Mouse (Mus musculus) MEL (cell line): ENCODE measurements around the gene Mapkbp1. TPM values are rescaled to one million over a fixed set of nuclear protein-coding genes. Genes with fewer than 3 reads are reported as not detected.

Experiments used
- DNase-seq: peaks from one replicate; pipeline ENCODE4 v3.0.0; 2011; ENCODE audit warnings: low read depth, low spot score
- H3K27ac ChIP-seq: 2 replicates; pipeline ENCODE4 v1.5.1; 2012; ENCODE audit warnings: low read depth, mild to moderate bottlenecking, control low read depth, low read length, moderate library complexity; ENCODE audit not compliant: control insufficient read depth
- H3K27me3 ChIP-seq, 2 experiments: fragments of 150-350 bp in 1 of 2; sonication (generic) in 1 of 2; 2 replicates each; pipeline ENCODE4 v1.6.1; 2012; ENCODE audit warnings: low read length in 2 of 2, mild to moderate bottlenecking in 2 of 2, improper control_type of control experiment in 1 of 2, moderate library complexity in 1 of 2; ENCODE audit not compliant: insufficient read depth in 2 of 2, control insufficient read depth in 1 of 2
- H3K36me3 ChIP-seq, 2 experiments: 2 replicates each; pipeline ENCODE4 v1.6.1; 2012 to 2014; ENCODE audit warnings: low read length in 2 of 2, improper control_type of control experiment in 1 of 2, inconsistent platforms in 1 of 2, mild to moderate bottlenecking in 1 of 2; ENCODE audit not compliant: insufficient read depth in 2 of 2, control insufficient read depth in 1 of 2
- H3K4me1 ChIP-seq, 2 experiments: fragments of 150-350 bp in 1 of 2; sonication (generic) in 1 of 2; 2 replicates each; pipeline ENCODE4 v1.6.1; 2012; ENCODE audit warnings: low read length in 2 of 2, improper control_type of control experiment in 1 of 2, mild to moderate bottlenecking in 1 of 2; ENCODE audit not compliant: insufficient read depth in 2 of 2, control insufficient read depth in 1 of 2
- H3K4me3 ChIP-seq, 2 experiments: fragments of 150-350 bp in 1 of 2; sonication (generic) in 1 of 2; 2 replicates each; pipeline ENCODE4 v1.5.1; 2012; ENCODE audit warnings: low read depth in 2 of 2, low read length in 2 of 2, mild to moderate bottlenecking in 2 of 2, moderate library complexity in 2 of 2, control low read depth in 1 of 2, improper control_type of control experiment in 1 of 2; ENCODE audit not compliant: control insufficient read depth in 1 of 2, insufficient read depth in 1 of 2
- H3K79me2 ChIP-seq: 2 replicates; pipeline ENCODE4 v1.6.1; 2012; ENCODE audit warnings: mild to moderate bottlenecking, low read length, moderate library complexity; ENCODE audit not compliant: control insufficient read depth, poor library complexity, insufficient read depth
- H3K9ac ChIP-seq: 2 replicates; pipeline ENCODE4 v1.6.1; 2012; ENCODE audit warnings: low read depth, mild to moderate bottlenecking, control low read depth, low read length, moderate library complexity; ENCODE audit not compliant: control insufficient read depth, poor library complexity, severe bottlenecking
- H3K9me3 ChIP-seq: fragments of 150-350 bp; sonication (generic); replicated peaks from 2 replicates; pipeline ENCODE4 v1.6.1; 2012; ENCODE audit warnings: mild to moderate bottlenecking, low read length, improper control_type of control experiment, moderate library complexity; ENCODE audit not compliant: insufficient read depth
- BHLHE40 ChIP-seq: IDR thresholded peaks from 2 replicates; pipeline ENCODE4 v1.6.1; 2012; ENCODE audit warnings: low read depth, mild to moderate bottlenecking, inconsistent platforms, low read length, improper control_type of control experiment, borderline replicate concordance
- CHD1 ChIP-seq: IDR thresholded peaks from 2 replicates; pipeline ENCODE4 v1.6.1; 2012; ENCODE audit warnings: low read depth, mild to moderate bottlenecking, inconsistent platforms, low read length, improper control_type of control experiment
- CHD2 ChIP-seq: IDR thresholded peaks from 2 replicates; pipeline ENCODE4 v1.6.1; 2011; ENCODE audit warnings: low read length, improper control_type of control experiment
- ETS1 ChIP-seq: IDR thresholded peaks from 2 replicates; pipeline ENCODE4 v1.6.1; 2012; ENCODE audit warnings: low read depth, mild to moderate bottlenecking, inconsistent platforms, low read length, improper control_type of control experiment, moderate library complexity
- GABPA ChIP-seq: IDR thresholded peaks from 2 replicates; pipeline ENCODE4 v1.6.1; 2012; ENCODE audit warnings: low read depth, mild to moderate bottlenecking, inconsistent platforms, low read length, improper control_type of control experiment, moderate library complexity
- GATA1 ChIP-seq: IDR thresholded peaks from 2 replicates; pipeline ENCODE4 v1.6.1; 2011; ENCODE audit warnings: low read depth, low read length, improper control_type of control experiment
- HCFC1 ChIP-seq: IDR thresholded peaks from 2 replicates; pipeline ENCODE4 v1.6.1; 2012; ENCODE audit warnings: low read depth, mild to moderate bottlenecking, inconsistent platforms, low read length, improper control_type of control experiment, moderate library complexity
- KAT2A ChIP-seq: conservative IDR thresholded peaks from 2 replicates; pipeline ENCODE4 v1.6.1; 2012; ENCODE audit warnings: low read depth, low read length, improper control_type of control experiment, inconsistent platforms
- MAX ChIP-seq: IDR thresholded peaks from 2 replicates; pipeline ENCODE4 v1.6.1; 2011; ENCODE audit warnings: low read length, improper control_type of control experiment
- MEF2A ChIP-seq: IDR thresholded peaks from 2 replicates; pipeline ENCODE4 v1.6.1; 2014; ENCODE audit warnings: low read depth, mild to moderate bottlenecking, inconsistent platforms, low read length, improper control_type of control experiment; ENCODE audit not compliant: poor library complexity, insufficient replicate concordance, severe bottlenecking; ENCODE audit errors: extremely low read depth
- MXI1 ChIP-seq: IDR thresholded peaks from 2 replicates; pipeline ENCODE4 v1.6.1; 2011; ENCODE audit warnings: mild to moderate bottlenecking, low read depth, low read length, improper control_type of control experiment
- MYB ChIP-seq: IDR thresholded peaks from 2 replicates; pipeline ENCODE4 v1.6.1; 2011; ENCODE audit warnings: mild to moderate bottlenecking, low read depth, low read length, improper control_type of control experiment
- NRF1 ChIP-seq: IDR thresholded peaks from 2 replicates; pipeline ENCODE4 v1.6.1; 2014; ENCODE audit warnings: low read depth, mild to moderate bottlenecking, inconsistent platforms, low read length, improper control_type of control experiment, moderate library complexity; ENCODE audit not compliant: poor library complexity, insufficient read depth, severe bottlenecking
- POLR2A ChIP-seq, 2 experiments: IDR thresholded peaks; 2 replicates each; pipeline ENCODE4 v1.6.1; 2011 to 2012; ENCODE audit warnings: low read length in 2 of 2, mild to moderate bottlenecking in 2 of 2, control low read depth in 1 of 2, improper control_type of control experiment in 1 of 2, low read depth in 1 of 2, moderate library complexity in 1 of 2; ENCODE audit not compliant: control insufficient read depth in 1 of 2, insufficient read depth in 1 of 2, poor library complexity in 1 of 2
- POLR2AphosphoS2 ChIP-seq: IDR thresholded peaks from 2 replicates; pipeline ENCODE4 v1.6.1; 2011; ENCODE audit warnings: low read length, improper control_type of control experiment
- RCOR1 ChIP-seq: IDR thresholded peaks from 2 replicates; pipeline ENCODE4 v1.6.1; 2012; ENCODE audit warnings: low read depth, mild to moderate bottlenecking, inconsistent platforms, low read length, improper control_type of control experiment
- SIN3A ChIP-seq: IDR thresholded peaks from 2 replicates; pipeline ENCODE4 v1.6.1; 2012; ENCODE audit warnings: low read length, improper control_type of control experiment, inconsistent platforms
- SMC3 ChIP-seq: IDR thresholded peaks from 2 replicates; pipeline ENCODE4 v1.6.1; 2011; ENCODE audit warnings: low read depth, low read length, improper control_type of control experiment
- TAL1 ChIP-seq: IDR thresholded peaks from 2 replicates; pipeline ENCODE4 v1.6.1; 2012; ENCODE audit warnings: mild to moderate bottlenecking, inconsistent platforms, low read length, moderate library complexity, mixed read lengths
- TCF12 ChIP-seq: IDR thresholded peaks from 2 replicates; pipeline ENCODE4 v1.6.1; 2014; ENCODE audit warnings: low read depth, mild to moderate bottlenecking, inconsistent platforms, low read length, improper control_type of control experiment, moderate library complexity
- UBTF ChIP-seq: IDR thresholded peaks from 2 replicates; pipeline ENCODE4 v1.6.1; 2012; ENCODE audit warnings: low read depth, mild to moderate bottlenecking, inconsistent platforms, low read length, improper control_type of control experiment, moderate library complexity, borderline replicate concordance; ENCODE audit not compliant: insufficient read depth
- USF1 ChIP-seq: IDR thresholded peaks from 2 replicates; pipeline ENCODE4 v1.6.1; 2014; ENCODE audit warnings: low read depth, mild to moderate bottlenecking, inconsistent platforms, low read length, improper control_type of control experiment, moderate library complexity
- USF2 ChIP-seq, 2 experiments: IDR thresholded peaks; 2 replicates each; pipeline ENCODE4 v1.6.1; 2011 to 2012; ENCODE audit warnings: improper control_type of control experiment in 2 of 2, low read length in 2 of 2, borderline replicate concordance in 1 of 2, inconsistent platforms in 1 of 2, low read depth in 1 of 2, mild to moderate bottlenecking in 1 of 2; ENCODE audit not compliant: insufficient read depth in 1 of 2
- ZKSCAN1 ChIP-seq: IDR thresholded peaks from 2 replicates; pipeline ENCODE4 v1.6.1; 2012; ENCODE audit warnings: low read depth, mild to moderate bottlenecking, inconsistent platforms, low read length, improper control_type of control experiment, moderate library complexity
- ZNF384 ChIP-seq: IDR thresholded peaks from 2 replicates; pipeline ENCODE4 v1.6.1; 2012; ENCODE audit warnings: low read depth, mild to moderate bottlenecking, inconsistent platforms, low read length, improper control_type of control experiment
- polyA plus RNA-seq, 2 experiments: library from polyadenylated mRNA; stranded (reverse) in 1 of 2; unstranded in 1 of 2; fragments of >175 nt in 1 of 2; fragments of >200 nt in 1 of 2; gene quantifications; 2 replicates each; pipeline versions ENCODE4 v1.2.1 to v1.2.4; 2012; ENCODE audit warnings: low replicate concordance in 2 of 2, low read depth in 1 of 2; ENCODE audit not compliant: insufficient read length in 2 of 2, insufficient read depth in 1 of 2, missing spikeins in 1 of 2
- total RNA-seq: library from RNA; depleted of rRNA; stranded (reverse); fragments of 300-350 nt; gene quantifications from 2 replicates; pipeline ENCODE4 v1.2.3, GENCODE M21; 2012

Mapkbp1 gene
- total and polyA plus RNA-seq, 3 experiments: 2.5 to 4.9 TPM; not detected in 1

GRCm38 (mm10) chr2:120033726-120034125 lies 61.2 kb downstream of the Mapkbp1 start:
- TF ChIP-seq MYB: no peak
- TF ChIP-seq SMC3: no peak
- TF ChIP-seq MEF2A: no peak
- no peak for TF ChIP-seq UBTF
- TF ChIP-seq BHLHE40: no peak
- no peak for TF ChIP-seq ZKSCAN1
- TF ChIP-seq TAL1: no peak
- no peak for TF ChIP-seq NRF1
- TF ChIP-seq GATA1: no peak
- no peak for TF ChIP-seq ZNF384
- no peak for TF ChIP-seq MXI1
- no peak for TF ChIP-seq CHD1
- no peak for TF ChIP-seq RCOR1
- no peak for TF ChIP-seq SIN3A
- TF ChIP-seq KAT2A: no peak
- TF ChIP-seq ETS1: no peak
- TF ChIP-seq USF2 (IDR thresholded peaks at IDR 0.05; ENCODE audit: borderline replicate concordance in 1 of 2, insufficient read depth in 1 of 2, low read depth in 1 of 2, low read length in 2 of 2): no peak
- no peak for TF ChIP-seq USF1
- no peak for TF ChIP-seq POLR2AphosphoS2
- TF ChIP-seq, all 39 proteins: peak for 0
- Histone ChIP-seq H3K4me1 (0 out of 4 replicates have a peak, but pooled peaks cover 0 to 5% of the 10 kb centered on the region in 2 experiments), H3K27me3 (no peaks in the 10 kb centered on the region), H3K27ac (no peak overlapping the region), H3K36me3 (no peaks in the 10 kb centered on the region), H3K9me3 (no peaks in the 10 kb centered on the region), H3K79me2 (no peaks in the 10 kb centered on the region), H3K4me3 (no peak overlapping the region), H3K9ac (no peak overlapping the region)
- no peak for DNase-seq

- H3K36me3 ChIP-seq: no peaks in the 10 kb centered on the region
- no peak overlapping the region for H3K27ac ChIP-seq
- DNase-seq: no peak
- no peaks in the 10 kb centered on the region for H3K4me1 ChIP-seq
- no peaks in the 10 kb centered on the region for H3K27me3 ChIP-seq
- no peak overlapping the region for H3K9ac ChIP-seq
- TF ChIP-seq HCFC1 (no peak), CHD2 (no peak), TCF12 (no peak), MAX (no peak), MXI1 (no peak), GATA1 (no peak), MYB (no peak), UBTF (no peak), USF2 (IDR thresholded peaks at IDR 0.05; ENCODE audit: borderline replicate concordance in 1 of 2, insufficient read depth in 1 of 2, low read depth in 1 of 2, low read length in 2 of 2) (no peak), POLR2A (IDR thresholded peaks at IDR 0.05; ENCODE audit: control insufficient read depth in 1 of 2, insufficient read depth in 1 of 2, low read depth in 1 of 2, low read length in 2 of 2, poor library complexity in 1 of 2) (no peak), GABPA (no peak), SMC3 (no peak)
- TF ChIP-seq, all 39 proteins: peak for 0
- Histone ChIP-seq H3K9me3 (no peaks in the 10 kb centered on the region), H3K79me2 (no peaks in the 10 kb centered on the region), H3K4me3 (no peak overlapping the region)
These were observed 65.2 kb downstream of the Mapkbp1 start for GRCm38 (mm10) chr2:120037744-120038143.
